Mouse (Mus musculus) A20 (cell line): ENCODE results near the gene Slc18a2.

Source experiments
- DNase-seq: peaks from one replicate; pipeline ENCODE4 v3.0.0-alpha.2; 2011; ENCODE audit warnings: low read depth, low spot score

Slc18a2 gene

GRCm38 (mm10) chr19:59260718-59261442, at the start of gene Slc18a2:
Gene Slc18a2, plus strand, starts transcription at chr19:59260896.
- DNase-seq = no peak

GRCm38 (mm10) chr19:59216891-59217290, 43.8 kb upstream of the Slc18a2 start:
- DNase-seq = no peak

- DNase-seq = no peak
Observed at GRCm38 (mm10) chr19:59218991-59219390, 41.7 kb upstream of the Slc18a2 start, which contains the start of gene Kcnk18. Gene Kcnk18, plus strand, starts transcription at chr19:59219214.

- no peak for DNase-seq
Observed at GRCm38 (mm10) chr19:59221131-59221530, 39.6 kb upstream of the Slc18a2 start.

- DNase-seq = no peak
Observed at GRCm38 (mm10) chr19:59228376-59228775, 32.3 kb upstream of the Slc18a2 start.

GRCm38 (mm10) chr19:59232786-59233185, 27.9 kb upstream of the Slc18a2 start:
- no peak for DNase-seq

- no peak for DNase-seq
Observed at GRCm38 (mm10) chr19:59235001-59235400, 25.7 kb upstream of the Slc18a2 start.

GRCm38 (mm10) chr19:59236046-59236445, 24.6 kb upstream of the Slc18a2 start:
- DNase-seq = no peak

GRCm38 (mm10) chr19:59238630-59239029, 22.1 kb upstream of the Slc18a2 start:
- DNase-seq = no peak

GRCm38 (mm10) chr19:59239124-59239817, 21.4 kb upstream of the Slc18a2 start:
- DNase-seq = peak; percentile 75

- no peak for DNase-seq
Observed at GRCm38 (mm10) chr19:59241987-59242386, 18.7 kb upstream of the Slc18a2 start.

GRCm38 (mm10) chr19:59243057-59243456, 17.6 kb upstream of the Slc18a2 start:
- DNase-seq = no peak

- no peak for DNase-seq
Observed at GRCm38 (mm10) chr19:59248144-59248543, 12.6 kb upstream of the Slc18a2 start.

- DNase-seq = peak; percentile 18
Observed at GRCm38 (mm10) chr19:59248553-59249286, 12.0 kb upstream of the Slc18a2 start.

- DNase-seq = no peak
Observed at GRCm38 (mm10) chr19:59252651-59253050, 8.0 kb upstream of the Slc18a2 start.

- DNase-seq = no peak
Observed at GRCm38 (mm10) chr19:59259633-59260032, 1.1 kb upstream of the Slc18a2 start.

GRCm38 (mm10) chr19:59261604-59262003, 908 bp downstream of the Slc18a2 start:
- DNase-seq = no peak

- DNase-seq = no peak
Observed at GRCm38 (mm10) chr19:59263171-59263570, 2.5 kb downstream of the Slc18a2 start.

GRCm38 (mm10) chr19:59264838-59265532, 4.3 kb downstream of the Slc18a2 start:
- peak; percentile 14 for DNase-seq

- DNase-seq = peak; percentile 7
Observed at GRCm38 (mm10) chr19:59265907-59266306, 5.2 kb downstream of the Slc18a2 start.

- peak; percentile 71 for DNase-seq
Observed at GRCm38 (mm10) chr19:59267417-59267963, 6.8 kb downstream of the Slc18a2 start.
